Mouse (Mus musculus): Measurements from ENCODE around the gene Sctr. TPM values are rescaled to one million over a fixed set of nuclear protein-coding genes. Genes with fewer than 3 reads are reported as not detected.
A peak's percentile ranks its signal among the peaks of the same experiment; 100 is the strongest.

Gene Sctr
- polyA plus RNA-seq, 1 experiment, result 1.1 TPM

DNA sequence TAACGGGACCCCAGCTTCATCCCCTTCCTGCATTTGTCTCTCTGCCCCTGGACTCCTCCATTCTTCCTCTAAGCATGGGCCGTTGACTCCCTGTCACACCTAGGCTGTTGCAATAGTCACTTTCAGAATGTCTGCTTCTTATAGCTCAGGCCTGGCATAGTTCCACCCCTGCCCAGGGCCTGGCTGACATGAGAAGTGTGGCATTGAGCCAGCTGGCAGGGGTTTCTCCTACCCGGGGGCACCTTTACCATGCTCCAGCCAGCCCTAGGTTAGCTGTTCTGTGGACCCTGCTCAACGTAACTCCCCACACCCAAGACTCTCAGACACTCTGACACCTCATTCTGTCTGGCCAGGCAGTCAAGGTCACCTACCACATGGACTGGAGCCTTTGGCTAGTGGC, 21.0 kb downstream of the Sctr start:
- Histone ChIP-seq H3K27ac (ENCODE audit: insufficient read depth, low read depth, low read length) (no peak overlapping the region; the same call in 1 of the 2 replicates), H3K4me3 (ENCODE audit: low read depth, low read length) (no peak overlapping the region), H3K36me3 (ENCODE audit: control insufficient read depth, insufficient read depth, low read length) (no peaks in the 10 kb centered on the region), H3K4me1 (ENCODE audit: control insufficient read depth, insufficient read depth, insufficient read length, low read length) (peaks cover 13% of the 10 kb centered on the region), H3K27me3 (ENCODE audit: control insufficient read depth, insufficient read depth, low read length) (no peaks in the 10 kb centered on the region)
- 28% methylated on average over 4 of the region's 4 CpGs for WGBS
- TF ChIP-seq CTCF (IDR thresholded peaks at IDR 0.05; ENCODE audit: extremely low read depth, insufficient read length, insufficient replicate concordance, low read depth, low read length), result no peak
- no peak for TF ChIP-seq POLR2A (IDR thresholded peaks at IDR 0.05; ENCODE audit: low read depth, low read length)

DNA sequence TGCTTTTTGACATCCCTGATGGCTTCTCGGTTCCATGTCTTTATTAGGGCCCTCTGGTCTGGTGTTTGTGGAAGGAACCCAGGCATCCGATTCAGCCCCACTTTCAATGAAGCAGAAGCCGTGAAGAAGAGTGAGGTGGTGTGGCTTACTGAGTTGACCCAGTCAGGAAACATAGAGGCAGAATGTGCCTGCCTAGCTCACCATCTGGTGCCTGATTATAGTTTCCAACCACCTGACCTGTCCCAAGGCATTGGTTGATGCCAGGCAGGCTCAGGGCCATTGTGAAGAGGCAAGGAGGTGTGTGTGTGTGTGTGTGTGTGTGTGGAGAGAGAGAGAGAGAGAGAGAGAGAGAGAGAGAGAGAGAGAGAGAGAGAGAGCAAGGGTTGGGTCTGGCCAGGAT, 23.8 kb downstream of the Sctr start:
- Histone ChIP-seq H3K4me1 (ENCODE audit: control insufficient read depth, insufficient read depth, insufficient read length, low read length) (peaks cover 19% of the 10 kb centered on the region), H3K4me3 (ENCODE audit: low read depth, low read length) (no peak overlapping the region), H3K27ac (ENCODE audit: insufficient read depth, low read depth, low read length) (no peak overlapping the region), H3K36me3 (ENCODE audit: control insufficient read depth, insufficient read depth, low read length) (no peaks in the 10 kb centered on the region), H3K27me3 (ENCODE audit: control insufficient read depth, insufficient read depth, low read length) (no peaks in the 10 kb centered on the region)
- TF ChIP-seq CTCF (IDR thresholded peaks at IDR 0.05; ENCODE audit: extremely low read depth, insufficient read length, insufficient replicate concordance, low read depth, low read length) (no peak), POLR2A (IDR thresholded peaks at IDR 0.05; ENCODE audit: low read depth, low read length) (no peak)
- 90% methylated on average over 3 of the region's 3 CpGs for WGBS

DNA sequence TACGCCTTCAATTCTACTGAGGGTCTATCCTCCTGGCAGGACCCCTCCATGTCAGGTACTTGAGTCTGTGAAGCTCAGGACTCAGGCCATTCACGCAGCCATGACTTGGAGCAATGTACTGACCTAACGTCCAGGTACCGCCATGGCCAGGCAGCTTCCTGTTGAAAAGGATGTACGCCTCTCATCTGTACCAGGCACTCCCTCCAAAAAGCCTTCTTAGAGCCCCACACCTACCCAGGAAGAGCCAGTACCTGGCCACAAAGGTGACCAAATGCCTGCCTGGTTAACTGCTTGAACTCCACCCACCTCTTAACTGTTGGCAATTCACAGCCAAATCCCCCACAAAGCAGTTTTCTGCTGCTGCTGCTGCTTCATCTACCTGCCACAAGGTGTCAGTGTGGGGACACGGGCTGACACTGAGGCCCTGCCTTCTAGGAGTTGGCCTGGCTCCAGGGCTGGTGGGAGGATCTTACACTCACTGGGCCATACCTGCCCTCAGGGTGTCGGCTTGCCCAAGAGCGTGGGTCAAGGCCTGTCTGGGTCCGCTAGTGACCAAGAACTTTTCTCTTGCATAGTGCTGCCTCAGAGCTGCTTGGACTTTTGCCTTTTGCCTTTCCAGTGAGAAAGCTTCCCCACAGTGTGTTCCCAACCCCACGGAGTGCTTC, 26.2 kb downstream of the Sctr start:
- no peak for TF ChIP-seq POLR2A (IDR thresholded peaks at IDR 0.05; ENCODE audit: low read depth, low read length)
- TF ChIP-seq CTCF (IDR thresholded peaks at IDR 0.05; ENCODE audit: extremely low read depth, insufficient read length, insufficient replicate concordance, low read depth, low read length), result peak; percentile 91; the same call in 1 of the 2 replicates
- H3K4me3 ChIP-seq (ENCODE audit: low read depth, low read length), result no peak overlapping the region
- no peaks in the 10 kb centered on the region for H3K27me3 ChIP-seq (ENCODE audit: control insufficient read depth, insufficient read depth, low read length)
- peak overlapping the region; percentile 1; the same call in 1 of the 2 replicates for H3K27ac ChIP-seq (ENCODE audit: insufficient read depth, low read depth, low read length)
- H3K4me1 ChIP-seq (ENCODE audit: control insufficient read depth, insufficient read depth, insufficient read length, low read length), result peaks cover 23% of the 10 kb centered on the region
- no peaks in the 10 kb centered on the region for H3K36me3 ChIP-seq (ENCODE audit: control insufficient read depth, insufficient read depth, low read length)
- WGBS, result 33% methylated on average over 10 of the region's 10 CpGs

DNA sequence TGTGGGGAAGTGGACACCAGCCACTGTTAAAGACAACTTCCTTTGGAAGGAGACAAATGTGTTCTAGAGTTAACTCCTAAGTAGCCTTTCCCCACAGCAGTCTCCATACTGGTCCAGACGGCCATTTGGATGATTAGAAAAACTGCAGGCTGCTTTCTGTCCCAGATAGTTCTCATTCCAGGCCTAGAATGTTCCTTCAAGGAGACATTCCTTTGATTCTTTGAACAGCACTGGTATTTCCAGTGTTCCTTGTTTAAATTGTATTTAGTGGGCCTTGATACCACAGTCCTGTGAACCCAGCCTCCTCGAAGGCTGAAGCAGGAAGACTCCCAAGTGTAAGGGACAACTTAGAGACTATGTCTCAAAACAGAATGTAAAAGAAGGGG, 26.8 kb downstream of the Sctr start:
- no peaks in the 10 kb centered on the region for H3K27me3 ChIP-seq (ENCODE audit: control insufficient read depth, insufficient read depth, low read length)
- 81% methylated on average over 2 of the region's 2 CpGs for WGBS
- H3K36me3 ChIP-seq (ENCODE audit: control insufficient read depth, insufficient read depth, low read length), result no peaks in the 10 kb centered on the region
- H3K27ac ChIP-seq (ENCODE audit: insufficient read depth, low read depth, low read length), result peak overlapping the region; percentile 1; the same call in 1 of the 2 replicates
- TF ChIP-seq CTCF (IDR thresholded peaks at IDR 0.05; ENCODE audit: extremely low read depth, insufficient read length, insufficient replicate concordance, low read depth, low read length) (no peak), POLR2A (IDR thresholded peaks at IDR 0.05; ENCODE audit: low read depth, low read length) (no peak)
- H3K4me3 ChIP-seq (ENCODE audit: low read depth, low read length), result no peak overlapping the region
- peaks cover 20% of the 10 kb centered on the region for H3K4me1 ChIP-seq (ENCODE audit: control insufficient read depth, insufficient read depth, insufficient read length, low read length)

DNA sequence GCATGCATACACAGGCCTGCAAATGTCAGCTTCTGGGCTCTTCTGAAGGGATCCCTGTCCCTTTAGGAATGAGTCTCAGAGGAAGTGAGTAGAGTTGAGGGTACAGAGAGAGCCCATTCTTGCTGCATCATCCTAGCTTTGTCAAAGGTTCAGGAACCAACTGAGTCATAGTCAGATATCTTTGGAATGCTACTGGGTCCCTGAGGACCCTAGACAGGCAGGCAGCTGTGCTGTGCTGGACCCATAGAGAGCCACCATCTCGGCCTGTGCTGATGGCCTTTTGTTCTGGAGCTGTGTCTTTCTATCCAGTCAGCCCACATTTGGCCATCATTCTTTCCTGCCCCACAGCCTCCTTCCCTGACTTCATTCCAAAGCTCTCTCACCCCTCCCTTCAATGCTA, 28.1 kb downstream of the Sctr start:
- Histone ChIP-seq H3K4me1 (ENCODE audit: control insufficient read depth, insufficient read depth, insufficient read length, low read length) (peaks cover 20% of the 10 kb centered on the region), H3K27me3 (ENCODE audit: control insufficient read depth, insufficient read depth, low read length) (no peaks in the 10 kb centered on the region), H3K4me3 (ENCODE audit: low read depth, low read length) (no peak overlapping the region), H3K27ac (ENCODE audit: insufficient read depth, low read depth, low read length) (no peak overlapping the region), H3K36me3 (ENCODE audit: control insufficient read depth, insufficient read depth, low read length) (no peaks in the 10 kb centered on the region)
- TF ChIP-seq POLR2A (IDR thresholded peaks at IDR 0.05; ENCODE audit: low read depth, low read length) (no peak), CTCF (IDR thresholded peaks at IDR 0.05; ENCODE audit: extremely low read depth, insufficient read length, insufficient replicate concordance, low read depth, low read length) (no peak)
- 91% methylated on average over 1 of the region's 1 CpGs for WGBS

DNA sequence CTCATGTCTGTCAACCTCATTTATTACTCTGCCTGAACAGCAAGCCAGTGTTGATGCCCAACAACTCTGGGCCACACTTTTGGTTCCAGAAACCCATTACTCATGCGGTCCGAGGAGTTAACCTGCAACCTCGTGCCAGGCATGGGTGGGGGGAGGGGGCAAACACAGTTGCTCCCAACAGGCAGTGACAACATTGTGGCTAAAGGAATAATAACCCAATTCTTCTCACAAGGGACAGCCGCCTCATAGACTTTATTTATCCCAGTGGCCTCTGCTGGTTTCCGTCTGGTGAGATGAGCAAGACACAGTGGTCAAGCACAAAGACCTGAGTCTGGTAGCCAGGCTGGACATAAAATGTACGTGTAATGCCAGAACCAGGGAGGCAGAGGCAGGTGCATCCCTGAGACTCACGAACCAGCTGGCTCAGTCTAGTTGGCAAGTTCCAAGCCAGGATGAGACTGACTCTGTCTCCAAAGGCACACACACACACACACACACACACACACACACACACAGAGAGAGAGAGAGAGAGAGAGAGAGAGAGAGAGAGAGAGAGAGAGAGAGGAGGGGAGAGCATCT, 28.9 kb downstream of the Sctr start:
- no peak for TF ChIP-seq CTCF (IDR thresholded peaks at IDR 0.05; ENCODE audit: extremely low read depth, insufficient read length, insufficient replicate concordance, low read depth, low read length)
- TF ChIP-seq POLR2A (IDR thresholded peaks at IDR 0.05; ENCODE audit: low read depth, low read length), result no peak
- H3K4me3 ChIP-seq (ENCODE audit: low read depth, low read length), result no peak overlapping the region
- no peaks in the 10 kb centered on the region for H3K36me3 ChIP-seq (ENCODE audit: control insufficient read depth, insufficient read depth, low read length)
- WGBS, result 85% methylated on average over 7 of the region's 7 CpGs
- H3K27ac ChIP-seq (ENCODE audit: insufficient read depth, low read depth, low read length), result no peak overlapping the region
- peaks cover 18% of the 10 kb centered on the region for H3K4me1 ChIP-seq (ENCODE audit: control insufficient read depth, insufficient read depth, insufficient read length, low read length)
- H3K27me3 ChIP-seq (ENCODE audit: control insufficient read depth, insufficient read depth, low read length), result no peaks in the 10 kb centered on the region

DNA sequence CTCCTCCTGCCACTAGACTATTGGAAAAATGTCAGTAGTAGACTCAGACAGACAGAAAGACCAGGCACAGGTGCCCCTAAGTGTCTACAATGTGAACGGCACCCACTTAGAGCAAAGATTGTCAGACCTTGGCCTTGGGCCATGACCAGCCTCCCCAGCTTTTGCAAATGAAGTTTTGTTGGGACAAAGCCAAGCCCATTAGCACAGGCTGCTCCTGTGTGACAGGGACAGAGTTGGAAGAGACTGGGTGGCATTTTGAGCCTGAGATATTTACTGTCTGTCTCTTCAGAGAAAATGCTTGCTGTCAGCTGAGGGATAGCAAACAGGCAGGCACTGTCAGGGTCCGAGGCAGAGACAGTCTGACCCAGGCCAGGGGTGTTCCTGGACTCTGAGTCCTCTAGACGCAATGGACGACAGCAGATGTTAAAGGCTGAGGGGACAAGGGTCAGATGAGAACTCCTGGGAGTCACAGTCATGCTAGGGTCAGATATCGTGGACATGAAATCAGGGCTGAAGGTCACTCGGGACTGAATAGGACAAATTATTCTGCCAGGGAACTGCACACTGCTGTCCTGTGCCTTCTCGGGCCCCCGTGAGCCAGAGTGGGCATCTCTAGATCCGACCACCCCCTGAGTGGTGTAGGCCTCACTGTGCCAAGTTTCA, 30.5 kb downstream of the Sctr start:
- peak overlapping the region; percentile 82 for H3K27ac ChIP-seq (ENCODE audit: insufficient read depth, low read depth, low read length)
- 30% methylated on average over 9 of the region's 9 CpGs for WGBS
- no peak overlapping the region for H3K4me3 ChIP-seq (ENCODE audit: low read depth, low read length)
- H3K4me1 ChIP-seq (ENCODE audit: control insufficient read depth, insufficient read depth, insufficient read length, low read length), result peaks cover 16% of the 10 kb centered on the region
- H3K27me3 ChIP-seq (ENCODE audit: control insufficient read depth, insufficient read depth, low read length), result no peaks in the 10 kb centered on the region
- TF ChIP-seq POLR2A (IDR thresholded peaks at IDR 0.05; ENCODE audit: low read depth, low read length) (no peak), CTCF (IDR thresholded peaks at IDR 0.05; ENCODE audit: extremely low read depth, insufficient read length, insufficient replicate concordance, low read depth, low read length) (no peak)
- no peaks in the 10 kb centered on the region for H3K36me3 ChIP-seq (ENCODE audit: control insufficient read depth, insufficient read depth, low read length)
